Mouse (Mus musculus) urinary bladder, postnatal 25 days (tissue): Measurements from ENCODE around the gene Pkd1l1.

Source experiments
- DNase-seq: peaks from one replicate; pipeline ENCODE4 v3.0.0; 2022; ENCODE audit warnings: low spot score

Gene Pkd1l1

GRCm38 (mm10) chr11:8973166-8973565 is at the start of gene Pkd1l1:
Pkd1l1 (minus strand) TSS chr11:8973266.
- no peak for DNase-seq

- DNase-seq: no peak
Observed at GRCm38 (mm10) chr11:9020207-9020606, 47.1 kb upstream of the Pkd1l1 start.

GRCm38 (mm10) chr11:9018491-9019267 is 45.6 kb upstream of the Pkd1l1 start:
- DNase-seq: no peak

GRCm38 (mm10) chr11:9014740-9015139 is 41.7 kb upstream of the Pkd1l1 start:
- no peak for DNase-seq

GRCm38 (mm10) chr11:9011348-9011747 is 38.3 kb upstream of the Pkd1l1 start:
- no peak for DNase-seq

- DNase-seq: peak; percentile 88
Observed at GRCm38 (mm10) chr11:9010853-9011339, 37.8 kb upstream of the Pkd1l1 start, which contains the start of gene Hus1. Hus1 (minus strand) TSS chr11:9011191.

GRCm38 (mm10) chr11:9010416-9010815 is 37.4 kb upstream of the Pkd1l1 start:
- peak; percentile 15 for DNase-seq

GRCm38 (mm10) chr11:9008761-9009160 is 35.7 kb upstream of the Pkd1l1 start:
- DNase-seq: no peak

- no peak for DNase-seq
Observed at GRCm38 (mm10) chr11:8988084-8988483, 15.0 kb upstream of the Pkd1l1 start.

GRCm38 (mm10) chr11:8986058-8986457 is 13.0 kb upstream of the Pkd1l1 start:
- no peak for DNase-seq

GRCm38 (mm10) chr11:8983237-8983861 is 10.3 kb upstream of the Pkd1l1 start:
- peak; percentile 72 for DNase-seq

GRCm38 (mm10) chr11:8978154-8978553 is 5.1 kb upstream of the Pkd1l1 start:
- DNase-seq: no peak

- DNase-seq: no peak
Observed at GRCm38 (mm10) chr11:8972093-8972492, 973 bp downstream of the Pkd1l1 start.

- no peak for DNase-seq
Observed at GRCm38 (mm10) chr11:8970509-8970908, 2.6 kb downstream of the Pkd1l1 start.

- DNase-seq: no peak
Observed at GRCm38 (mm10) chr11:8968094-8968493, 5.0 kb downstream of the Pkd1l1 start.

GRCm38 (mm10) chr11:8958572-8958971 is 14.5 kb downstream of the Pkd1l1 start:
- DNase-seq: no peak

- DNase-seq: no peak
Observed at GRCm38 (mm10) chr11:8958108-8958507, 15.0 kb downstream of the Pkd1l1 start.

- DNase-seq: no peak
Observed at GRCm38 (mm10) chr11:8957023-8957422, 16.0 kb downstream of the Pkd1l1 start.

- DNase-seq: peak; percentile 13
Observed at GRCm38 (mm10) chr11:8955678-8956077, 17.4 kb downstream of the Pkd1l1 start.

- DNase-seq: no peak
Observed at GRCm38 (mm10) chr11:8949765-8950430, 23.2 kb downstream of the Pkd1l1 start.

GRCm38 (mm10) chr11:8948871-8949270 is 24.2 kb downstream of the Pkd1l1 start:
- DNase-seq: no peak

GRCm38 (mm10) chr11:8944114-8944513 is 29.0 kb downstream of the Pkd1l1 start:
- DNase-seq: no peak

GRCm38 (mm10) chr11:8942446-8942845 is 30.6 kb downstream of the Pkd1l1 start:
- DNase-seq: no peak
